Mouse (Mus musculus): ENCODE measurements at regions not wholly inside any gene's neighbourhood (a gene's known extent, or its start where the extent isn't known, plus 50 kb on each side); places are given as distances from the start of the nearest gene placed in this dataset.

DNA sequence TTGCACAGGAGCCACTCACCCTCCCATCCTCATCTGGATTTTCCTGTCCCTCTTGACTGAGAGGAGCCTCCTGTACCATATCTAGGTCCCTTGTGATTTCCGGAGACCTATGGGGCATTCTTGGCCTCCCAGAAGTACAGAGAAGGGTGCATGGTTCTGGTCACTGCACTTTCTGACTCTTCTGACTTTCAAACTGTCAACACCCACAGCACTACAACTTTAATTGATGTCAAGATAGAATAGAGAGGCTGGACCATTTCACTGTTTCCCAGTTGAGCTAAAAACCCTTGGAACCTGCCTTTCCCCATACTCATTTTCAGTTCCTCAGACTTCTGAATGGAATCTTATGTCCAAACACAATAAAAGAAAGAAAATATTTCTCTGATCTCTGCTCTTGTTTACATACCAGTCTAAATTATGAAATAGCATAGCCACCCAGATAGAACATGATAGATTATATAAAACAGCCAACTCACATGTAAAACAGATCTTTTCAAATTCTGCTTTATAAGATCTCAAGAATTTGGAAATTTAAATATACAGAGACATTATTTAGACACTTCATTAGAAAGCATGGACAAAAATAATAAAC lies 144.2 kb downstream of the Ptger3 start:
- DNase-seq (ENCODE audit: low spot score in 2 of 2): no peak

DNA sequence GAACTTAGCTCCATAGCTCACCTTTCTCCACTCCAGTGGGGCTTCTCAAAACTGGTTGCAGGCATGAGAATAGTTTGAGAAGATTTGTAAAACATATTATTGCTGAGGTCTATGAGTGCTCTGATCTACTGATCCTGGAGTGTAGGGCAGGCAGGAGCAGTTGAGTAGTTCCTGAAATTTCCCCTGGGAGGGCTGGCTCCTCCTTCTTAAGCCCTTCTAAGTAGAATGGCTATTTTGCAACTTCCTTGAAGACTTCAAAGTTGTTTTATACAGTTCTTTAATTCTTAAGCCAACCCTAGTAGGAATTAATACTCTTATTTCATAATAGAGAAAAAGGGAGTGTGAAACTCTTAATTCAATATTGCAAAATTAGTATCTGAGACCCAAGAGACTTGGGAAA lies 133.3 kb downstream of the Ptger3 start:
- no peak for DNase-seq (ENCODE audit: low spot score in 2 of 2)

DNA sequence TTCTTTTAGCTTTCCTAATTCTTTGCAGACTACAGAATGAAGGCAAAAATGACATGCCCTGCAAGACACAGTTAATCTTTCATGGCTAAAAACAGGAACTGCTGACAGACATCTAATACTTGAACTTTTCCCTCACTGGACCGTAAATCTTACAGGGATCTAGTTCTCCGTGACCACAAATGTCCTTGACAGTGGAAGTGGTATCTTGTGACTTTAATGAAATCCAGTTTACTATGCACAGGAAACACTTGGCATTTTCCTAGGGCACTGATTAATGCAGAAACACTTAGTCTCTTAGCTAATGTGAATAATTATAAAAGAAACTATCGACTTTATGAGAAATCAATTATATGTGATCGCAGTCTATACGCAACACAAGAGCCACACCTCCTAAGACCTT lies 131.8 kb downstream of the Ptger3 start:
- DNase-seq (ENCODE audit: low spot score in 2 of 2): no peak

DNA sequence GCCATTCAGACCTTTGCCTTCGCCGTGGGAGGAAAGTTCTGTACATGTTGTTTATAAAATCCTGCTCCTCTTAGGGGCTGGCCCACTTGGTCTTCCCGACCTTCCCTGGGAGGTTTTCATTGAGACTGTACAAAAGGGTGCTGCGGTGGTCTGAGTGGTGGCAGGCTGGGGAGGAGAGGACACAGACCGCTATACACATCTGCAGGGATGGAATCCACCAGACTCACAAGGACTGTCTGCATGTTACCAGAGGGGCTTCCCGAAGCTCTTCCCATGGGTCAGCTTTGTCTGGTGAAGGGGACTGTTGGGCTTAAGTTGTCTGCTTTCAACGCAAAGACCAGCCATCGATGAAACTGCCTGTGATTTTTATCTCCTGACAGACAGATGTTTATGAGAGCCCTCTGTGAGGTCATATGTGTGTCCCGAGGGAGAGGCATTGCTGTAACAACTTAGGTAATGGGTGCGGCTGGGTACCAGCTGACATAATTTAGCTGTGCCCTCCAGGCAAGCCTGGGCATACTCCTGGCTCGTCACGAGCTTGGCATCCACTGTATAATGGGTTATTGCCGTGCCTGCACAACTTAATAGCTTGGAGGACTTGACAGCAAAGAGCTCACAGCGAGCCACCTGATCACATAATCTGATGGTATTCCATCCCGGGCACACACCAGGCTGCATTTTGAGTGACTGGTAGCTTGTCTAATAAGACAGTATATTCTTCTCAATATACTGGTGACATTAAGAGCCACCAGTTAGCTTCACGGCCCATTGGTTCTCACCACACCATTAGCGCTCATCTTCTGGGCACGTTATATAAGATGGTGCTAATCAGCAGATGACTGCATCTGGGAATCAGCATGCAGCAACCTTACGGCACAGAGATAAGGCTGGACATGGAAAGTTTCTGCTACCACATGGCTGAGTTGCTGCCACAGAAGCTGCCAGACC lies 128.7 kb downstream of the Ptger3 start:
- DNase-seq (ENCODE audit: low spot score in 2 of 2): no peak
